Mouse (Mus musculus): ENCODE measurements at regions not wholly inside any gene's neighbourhood (a gene's known extent, or its start where the extent isn't known, plus 50 kb on each side); places are given as distances from the start of the nearest gene placed in this dataset.
"Not testable (repeated sequence)": the region's sequence is repeated elsewhere in the genome, so short reads cannot be mapped to it uniquely, and the experiment has no call there.

GRCm38 (mm10) chrX:166809165-166809564 lies 223.6 kb upstream of the Egfl6 start:
- DNase-seq (ENCODE audit: low spot score) = no peak

GRCm38 (mm10) chrX:166808207-166808606 lies 222.7 kb upstream of the Egfl6 start:
- no peak for DNase-seq (ENCODE audit: low spot score)

- DNase-seq (ENCODE audit: low spot score) = no peak
These were observed 220.4 kb upstream of the Egfl6 start for GRCm38 (mm10) chrX:166805957-166806356.

GRCm38 (mm10) chrX:166805480-166805879 lies 220.0 kb upstream of the Egfl6 start:
- no peak for DNase-seq (ENCODE audit: low spot score)

DNA sequence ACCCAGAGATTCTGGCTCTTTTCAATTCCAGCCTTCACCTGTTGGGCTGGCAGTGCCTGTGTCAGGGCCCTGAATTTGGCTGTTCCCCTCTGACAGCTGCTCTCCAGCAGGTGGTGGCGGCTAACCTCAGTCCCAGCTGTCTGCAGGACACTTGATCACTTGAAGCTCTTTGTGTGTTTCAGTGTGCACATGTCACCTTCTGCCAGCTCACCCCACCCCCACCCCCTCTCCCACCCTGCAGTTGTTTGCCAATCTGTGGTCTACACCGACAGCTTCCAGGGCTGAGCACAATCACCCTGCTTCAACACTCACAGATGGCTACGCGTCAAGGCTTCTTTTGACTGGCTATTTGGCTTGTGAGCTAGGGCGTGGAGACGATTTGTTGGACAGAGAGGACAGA lies 217.7 kb upstream of the Egfl6 start:
- no peak for DNase-seq (ENCODE audit: low spot score)

DNA sequence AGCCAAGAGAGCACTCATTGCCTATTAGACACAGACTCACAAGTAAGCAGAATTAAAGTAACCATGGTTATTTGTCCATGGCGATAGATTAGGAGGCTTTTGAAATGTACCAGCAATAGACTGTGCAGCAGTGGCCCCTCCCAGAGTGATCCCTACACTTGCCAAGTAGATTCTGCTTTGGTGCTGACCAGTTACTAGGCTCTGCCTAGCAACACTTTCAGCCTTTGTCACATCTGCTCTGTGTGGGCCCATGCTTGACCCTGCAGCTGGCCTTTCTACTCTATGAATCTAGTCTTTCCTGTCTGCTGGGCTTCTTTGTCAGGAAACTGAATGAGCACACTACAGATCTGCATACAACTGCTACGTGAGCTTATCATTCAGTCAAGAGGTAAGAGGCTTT lies 215.5 kb upstream of the Egfl6 start:
- DNase-seq (ENCODE audit: low spot score) = no peak

DNA sequence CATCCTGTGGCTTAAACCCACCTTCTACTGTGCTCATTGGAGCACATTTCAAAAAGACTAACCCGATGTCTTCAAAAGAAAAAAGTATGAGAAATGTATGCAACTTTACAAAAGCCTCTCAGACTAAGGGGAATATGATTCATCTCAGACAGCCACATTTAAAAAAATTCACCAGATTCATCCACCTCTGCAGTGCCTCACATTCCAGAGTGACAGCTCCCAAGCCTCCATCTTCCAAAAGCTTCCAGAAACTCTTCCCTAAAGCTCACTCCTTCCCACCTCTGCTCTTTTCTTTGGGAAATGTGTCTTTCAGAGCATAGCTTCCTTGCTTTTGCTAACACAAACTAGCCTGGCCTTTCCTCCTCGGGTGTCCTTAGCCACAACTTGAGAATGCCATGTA lies 210.1 kb upstream of the Egfl6 start:
- no peak for DNase-seq (ENCODE audit: low spot score)

DNA sequence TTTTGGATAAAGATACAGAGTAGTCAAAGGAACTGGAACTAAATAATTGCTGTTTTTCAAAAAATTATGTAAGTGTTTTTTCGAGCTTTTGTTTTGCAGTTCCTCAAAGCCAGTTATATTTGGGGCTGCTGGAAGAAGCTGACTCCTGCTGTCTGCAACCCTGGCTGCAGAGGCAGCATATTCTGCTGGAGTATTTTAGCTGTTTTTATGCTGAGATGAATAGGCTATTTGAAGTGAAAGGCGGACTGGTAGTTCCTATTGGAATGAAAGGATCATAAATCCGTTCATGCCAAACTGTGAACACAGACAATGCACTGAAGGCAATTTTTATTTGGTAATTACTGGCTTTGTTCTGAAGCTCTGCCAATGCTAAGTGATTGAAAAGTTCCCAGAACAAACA lies 203.5 kb upstream of the Egfl6 start:
- no peak for DNase-seq (ENCODE audit: low spot score)

DNA sequence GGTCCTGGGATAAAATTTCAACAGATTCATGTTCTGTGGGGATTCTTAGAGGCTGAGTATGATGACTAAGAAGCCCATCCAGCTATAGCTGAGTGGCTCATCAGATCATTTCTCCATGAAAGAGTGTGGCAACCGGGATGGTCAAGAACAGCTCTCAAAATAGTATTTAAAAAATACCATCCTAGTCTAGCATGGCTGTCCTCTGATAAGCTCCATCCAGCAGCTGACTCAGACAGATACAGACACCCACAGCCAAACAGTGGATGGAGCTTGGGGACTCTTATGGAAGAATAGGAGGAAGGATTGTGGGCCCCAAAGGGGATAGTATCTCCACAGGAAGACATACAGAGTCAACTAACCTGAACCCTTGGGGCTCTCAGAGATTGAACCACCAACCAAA lies 201.6 kb upstream of the Egfl6 start:
- DNase-seq (ENCODE audit: low spot score) = not testable (repeated sequence)

- DNase-seq (ENCODE audit: low spot score) = no peak
These were observed 200.1 kb upstream of the Egfl6 start for GRCm38 (mm10) chrX:166785615-166786014.

- no peak for DNase-seq (ENCODE audit: low spot score)
These were observed 197.9 kb upstream of the Egfl6 start for GRCm38 (mm10) chrX:166783377-166783776.

DNA sequence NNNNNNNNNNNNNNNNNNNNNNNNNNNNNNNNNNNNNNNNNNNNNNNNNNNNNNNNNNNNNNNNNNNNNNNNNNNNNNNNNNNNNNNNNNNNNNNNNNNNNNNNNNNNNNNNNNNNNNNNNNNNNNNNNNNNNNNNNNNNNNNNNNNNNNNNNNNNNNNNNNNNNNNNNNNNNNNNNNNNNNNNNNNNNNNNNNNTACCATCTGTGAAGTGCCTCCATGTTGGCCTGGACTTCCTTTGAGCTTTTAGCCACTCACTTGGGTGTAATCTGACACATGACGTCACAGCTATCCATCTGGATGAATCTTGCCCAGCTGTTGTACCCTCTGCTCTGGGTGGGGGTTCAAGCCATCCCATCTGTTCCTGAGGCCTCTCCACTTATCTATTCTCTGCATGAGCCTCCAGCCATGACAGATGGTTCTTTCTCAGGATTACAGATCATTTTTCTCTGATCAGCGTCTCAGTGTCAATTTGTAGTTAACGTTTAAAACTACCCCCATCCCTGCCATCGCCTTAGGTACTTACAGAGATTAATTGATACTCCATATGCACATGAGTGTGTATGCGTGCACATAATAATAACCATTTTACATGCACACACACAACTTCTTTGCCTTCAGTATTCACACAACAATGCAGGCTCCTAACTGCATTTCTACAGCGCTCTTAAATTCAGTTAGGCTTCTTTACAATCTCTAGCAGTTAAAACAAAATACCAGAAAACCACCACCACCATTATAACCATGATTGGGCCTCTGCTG lies 194.0 kb upstream of the Egfl6 start:
- DNase-seq (ENCODE audit: low spot score) = no peak

- DNase-seq (ENCODE audit: low spot score) = no peak
These were observed 187.9 kb upstream of the Egfl6 start for GRCm38 (mm10) chrX:166773408-166773854.

DNA sequence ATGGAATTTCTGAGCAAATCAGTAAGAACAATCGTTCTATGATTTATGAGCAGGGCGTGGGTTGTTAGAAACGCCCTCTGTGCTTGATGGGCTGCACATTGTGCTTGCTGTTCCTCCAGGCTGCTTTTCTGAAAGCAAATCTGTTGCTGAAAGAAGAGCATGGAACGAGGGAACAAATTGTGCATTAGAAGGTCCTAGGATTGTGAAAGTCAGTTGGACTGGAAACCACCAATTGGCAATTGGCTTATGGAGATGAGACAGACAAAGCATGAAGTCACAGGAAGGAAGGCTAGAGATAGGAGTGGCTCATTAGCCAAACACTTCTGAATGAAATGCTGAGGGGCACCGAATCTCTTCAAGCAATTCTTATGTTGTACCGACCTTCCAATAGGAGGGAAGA lies 181.5 kb upstream of the Egfl6 start:
- no peak for DNase-seq (ENCODE audit: low spot score)

GRCm38 (mm10) chrX:166765647-166766046 lies 180.1 kb upstream of the Egfl6 start:
- no peak for DNase-seq (ENCODE audit: low spot score)

- no peak for DNase-seq (ENCODE audit: low spot score)
These were observed 176.6 kb upstream of the Egfl6 start for GRCm38 (mm10) chrX:166762098-166762497.

GRCm38 (mm10) chrX:166757152-166757551 lies 171.6 kb upstream of the Egfl6 start:
- DNase-seq (ENCODE audit: low spot score) = no peak

DNA sequence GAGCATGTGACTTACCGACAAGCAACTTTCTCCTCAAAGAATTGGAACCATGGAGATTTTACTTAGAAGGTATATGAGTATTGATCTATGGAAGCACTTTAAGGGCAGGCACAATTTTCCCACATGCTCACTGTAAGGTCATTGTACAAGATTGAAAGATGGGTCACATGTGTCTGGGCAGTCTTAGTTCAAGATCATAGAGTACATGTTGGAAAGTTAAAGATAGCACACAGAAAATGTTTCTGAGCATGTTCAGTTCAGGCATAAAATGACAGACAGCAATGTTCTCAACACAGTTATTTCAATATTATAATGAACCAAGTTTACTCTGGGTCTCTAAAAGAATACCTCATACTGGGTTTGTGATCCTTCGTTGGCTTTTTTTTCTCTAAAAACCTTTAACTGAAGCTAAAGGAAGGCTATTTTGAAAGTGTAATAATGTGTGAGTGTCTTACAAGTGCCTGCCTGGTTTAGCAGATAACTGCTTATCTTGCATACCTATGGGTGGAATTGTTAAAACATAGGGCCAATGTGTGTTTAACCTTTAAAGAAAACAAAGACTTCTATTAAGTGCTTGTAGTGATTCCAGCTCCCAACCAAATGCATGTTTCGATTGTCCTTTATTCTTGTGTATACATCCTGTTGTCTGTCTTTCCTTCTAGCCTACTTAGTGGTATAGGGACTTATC lies 169.6 kb upstream of the Egfl6 start:
- no peak for DNase-seq (ENCODE audit: low spot score)

DNA sequence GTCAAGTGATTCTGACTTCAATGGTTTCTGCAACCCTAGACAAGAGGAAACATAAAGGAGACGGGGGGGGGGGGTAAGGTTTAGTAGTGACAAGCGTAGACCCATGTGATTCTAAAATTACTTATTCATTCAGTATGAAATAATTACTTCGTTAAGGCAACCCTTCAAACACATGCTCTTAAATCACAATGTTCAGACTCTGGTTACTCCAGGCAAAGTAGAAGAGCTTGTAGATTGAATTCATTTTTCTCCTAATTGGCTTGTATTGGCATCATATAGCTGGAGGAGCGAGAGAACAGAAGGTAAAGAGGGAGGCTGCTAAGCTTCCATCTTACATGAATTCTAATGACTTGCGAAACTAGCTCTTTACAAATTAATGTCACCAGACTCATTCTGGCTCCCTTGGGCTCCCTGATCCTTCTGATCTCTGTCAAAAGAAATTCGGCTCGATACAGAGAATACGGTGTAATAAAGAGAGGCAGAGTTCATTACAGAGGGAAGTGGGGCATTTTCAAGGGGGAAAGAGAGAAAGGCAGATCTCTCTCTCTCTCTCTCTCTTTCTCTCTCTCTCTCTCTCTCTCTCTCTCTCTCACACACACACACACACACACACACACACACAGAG lies 163.6 kb upstream of the Egfl6 start:
- no peak for DNase-seq (ENCODE audit: low spot score)

DNA sequence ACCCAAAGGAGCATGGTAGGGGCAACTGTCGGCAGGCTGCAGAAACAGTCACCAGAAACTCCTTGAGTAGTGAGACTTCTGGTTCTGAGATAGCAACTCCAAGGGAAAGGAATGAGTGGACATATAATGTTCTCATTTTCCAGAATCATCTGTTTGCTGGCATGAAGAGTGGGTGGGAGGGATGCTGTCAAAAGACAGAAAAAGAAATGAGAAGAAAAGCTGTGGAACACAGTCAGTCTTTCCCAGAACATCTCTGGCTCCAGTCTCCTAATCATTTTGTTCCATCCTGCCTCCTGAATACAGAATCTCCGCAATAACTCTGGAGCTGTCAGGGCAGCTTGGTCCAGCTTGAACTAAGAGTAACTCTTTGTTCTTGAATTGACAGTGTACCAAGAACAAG lies 145.8 kb upstream of the Egfl6 start:
- DNase-seq (ENCODE audit: low spot score) = no peak

- no peak for DNase-seq (ENCODE audit: low spot score)
These were observed 143.1 kb upstream of the Egfl6 start for GRCm38 (mm10) chrX:166728622-166728928.

DNA sequence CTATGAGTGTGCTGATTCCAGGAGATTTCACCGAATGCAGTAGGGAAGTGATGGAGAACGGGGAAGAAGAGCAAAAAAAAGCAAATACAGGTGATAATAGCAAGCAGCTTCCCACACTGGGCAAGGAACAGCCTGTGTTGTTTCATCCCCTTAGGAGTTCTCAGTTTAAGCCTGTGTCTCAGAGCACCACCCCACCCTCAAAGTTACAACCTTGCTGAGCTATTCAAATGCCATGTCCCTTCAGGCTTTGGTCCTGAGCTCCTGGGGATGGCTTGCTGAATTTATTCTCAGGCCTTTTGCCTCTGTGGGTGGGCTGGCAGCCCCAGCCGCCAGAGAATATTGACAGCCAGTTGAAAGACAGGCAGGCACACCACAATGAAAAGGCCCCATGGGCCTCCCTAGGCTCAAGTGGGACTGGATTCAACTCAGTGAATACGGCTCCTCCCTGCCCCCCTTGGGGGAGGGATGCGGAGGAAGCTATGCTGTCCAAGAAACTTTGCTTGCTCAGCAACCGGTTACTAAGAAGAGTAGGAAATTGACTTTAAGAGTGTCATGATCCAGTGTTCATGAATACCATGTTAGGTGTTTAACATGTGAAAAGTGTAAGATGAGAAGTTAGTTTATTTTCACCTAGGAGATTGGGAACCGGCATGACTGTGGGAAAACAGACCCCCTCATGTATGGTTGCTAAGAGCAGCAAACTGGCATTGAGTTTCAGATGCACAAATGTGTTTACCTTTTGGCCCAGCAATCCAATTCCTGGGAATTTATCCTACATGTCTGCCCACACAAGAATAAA lies 142.5 kb upstream of the Egfl6 start:
- DNase-seq (ENCODE audit: low spot score) = no peak

Measured in c-Kit-positive CD71-positive TER-119-positive erythroid progenitor cells, embryonic 14.5 days (primary cell).